Mouse (Mus musculus) midbrain, embryonic 13.5 days (tissue): ENCODE data around the gene Pipox. TPM values are rescaled to one million over a fixed set of nuclear protein-coding genes. Genes with fewer than 3 reads are reported as not detected.
A peak's percentile ranks its signal among the peaks of the same experiment; 100 is the strongest.

ENCODE experiments used
- ATAC-seq: fragments of 200-750 bp; cut with Nextera tagmentation; 2 replicates; pipeline ENCODE4 v1.8.0; 2017; ENCODE audit warnings: mild to moderate bottlenecking, moderate TSS enrichment, moderate library complexity
- H3K27ac ChIP-seq: fragments of 300-500 bp; sonication (generic); 2 replicates; pipeline ENCODE4 v1.5.1; 2015; ENCODE audit warnings: inconsistent platforms, mild to moderate bottlenecking, moderate library complexity
- H3K27me3 ChIP-seq: fragments of 300-500 bp; sonication (generic); 2 replicates; pipeline ENCODE4 v1.6.1; 2015; ENCODE audit warnings: mild to moderate bottlenecking, inconsistent platforms
- H3K36me3 ChIP-seq: fragments of 300-500 bp; sonication (generic); 2 replicates; pipeline ENCODE4 v1.6.1; 2015; ENCODE audit warnings: mild to moderate bottlenecking, inconsistent platforms
- H3K4me1 ChIP-seq: fragments of 300-500 bp; sonication (generic); replicated peaks from 2 replicates; pipeline ENCODE4 v1.6.1; 2015; ENCODE audit warnings: inconsistent platforms
- H3K4me2 ChIP-seq: fragments of 300-500 bp; sonication (generic); replicated peaks from 2 replicates; pipeline ENCODE4 v1.6.1; 2015; ENCODE audit warnings: moderate library complexity, mild to moderate bottlenecking, inconsistent platforms
- H3K4me3 ChIP-seq: fragments of 300-500 bp; sonication (generic); replicated peaks from 2 replicates; pipeline ENCODE4 v1.5.1; 2015; ENCODE audit warnings: mild to moderate bottlenecking, inconsistent platforms
- H3K9ac ChIP-seq: fragments of 300-500 bp; sonication (generic); replicated peaks from 2 replicates; pipeline ENCODE4 v1.6.1; 2015; ENCODE audit warnings: mild to moderate bottlenecking, inconsistent platforms
- H3K9me3 ChIP-seq: fragments of 300-500 bp; sonication (generic); 2 replicates; pipeline ENCODE4 v1.6.1; 2016; ENCODE audit warnings: mild to moderate bottlenecking, inconsistent platforms
- WGBS: fragments of 180-500 bp; shearing (Covaris S2); methylation state at CpG from one replicate; pipeline ENCODE4 v1.1.7; 2015; 5-methylcytosine and 5-hydroxymethylcytosine counted together
- polyA plus RNA-seq: library from polyadenylated mRNA; unstranded; fragments of >200 nt; fragmentation: Nextera tagmentation; extraction: Ambion mirVana; gene quantifications from 2 replicates; pipeline ENCODE4 v1.2.1, GENCODE M21; 2015

The Pipox gene
- polyA plus RNA-seq, 1 experiment from 2014 or later: 8.6 TPM

DNA sequence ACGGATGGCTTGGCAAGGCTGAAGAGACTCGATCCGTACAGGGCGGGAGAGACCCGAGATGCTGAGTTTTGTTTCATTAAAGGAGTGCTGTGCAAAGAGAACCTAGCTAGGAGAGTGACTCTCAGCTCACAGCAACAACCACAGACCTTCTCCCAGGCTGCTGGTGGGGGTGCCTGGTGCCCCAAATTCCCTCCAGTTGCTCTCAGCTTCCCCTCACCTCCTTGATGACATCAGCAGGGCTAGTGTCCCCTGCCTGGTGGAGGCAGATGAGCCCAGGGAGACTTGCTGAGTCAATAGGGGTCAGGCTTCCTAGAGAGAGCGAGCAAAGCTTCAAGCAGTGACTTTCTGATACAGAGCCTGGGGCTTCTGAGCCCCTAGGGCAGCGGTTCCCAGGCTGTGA is 21.2 kb downstream of the Pipox start:
- H3K36me3 ChIP-seq: no peaks in the 10 kb centered on the region
- WGBS: 6% methylated on average over 7 of the region's 7 CpGs
- H3K4me1 ChIP-seq: peaks cover 77% of the 10 kb centered on the region
- H3K27me3 ChIP-seq: peaks cover 12% of the 10 kb centered on the region
- no peak overlapping the region for H3K4me3 ChIP-seq
- peak overlapping the region; percentile 1; the same call in 1 of the 2 replicates for H3K9ac ChIP-seq
- peak overlapping the region; percentile 26 for H3K4me2 ChIP-seq
- ATAC-seq: no peak
- H3K9me3 ChIP-seq: no peaks in the 10 kb centered on the region
- H3K27ac ChIP-seq: peak overlapping the region; percentile 69

DNA sequence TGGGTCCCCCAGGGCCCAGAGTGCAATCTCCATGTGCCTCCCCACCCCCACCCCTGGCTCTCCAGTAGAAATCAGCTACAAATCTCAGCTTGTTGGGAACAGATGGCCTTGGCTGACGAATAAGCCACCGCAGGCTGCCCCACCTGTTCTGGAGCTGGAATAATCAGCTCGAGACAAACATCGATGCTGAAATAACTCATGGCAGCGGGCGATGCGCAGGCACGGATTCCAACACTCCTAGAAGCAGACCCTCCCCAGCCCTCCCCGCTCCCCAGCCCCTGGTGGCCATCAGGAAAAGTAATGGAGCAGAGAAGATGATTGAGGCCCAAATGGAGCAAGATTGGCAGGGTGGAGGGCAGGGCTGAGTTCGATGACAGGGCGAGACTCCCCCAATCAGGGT is 21.7 kb downstream of the Pipox start:
- WGBS: 5% methylated on average over 11 of the region's 11 CpGs
- peak overlapping the region; percentile 69 for H3K27ac ChIP-seq
- H3K9me3 ChIP-seq: no peaks in the 10 kb centered on the region
- peak overlapping the region; percentile 1; the same call in 1 of the 2 replicates for H3K9ac ChIP-seq
- peaks cover 78% of the 10 kb centered on the region for H3K4me1 ChIP-seq
- peaks cover 12% of the 10 kb centered on the region for H3K27me3 ChIP-seq
- H3K36me3 ChIP-seq: no peaks in the 10 kb centered on the region
- H3K4me3 ChIP-seq: no peak overlapping the region
- H3K4me2 ChIP-seq: peak overlapping the region; percentile 26
- ATAC-seq: peak; percentile 24; the same call in 1 of the 2 replicates

DNA sequence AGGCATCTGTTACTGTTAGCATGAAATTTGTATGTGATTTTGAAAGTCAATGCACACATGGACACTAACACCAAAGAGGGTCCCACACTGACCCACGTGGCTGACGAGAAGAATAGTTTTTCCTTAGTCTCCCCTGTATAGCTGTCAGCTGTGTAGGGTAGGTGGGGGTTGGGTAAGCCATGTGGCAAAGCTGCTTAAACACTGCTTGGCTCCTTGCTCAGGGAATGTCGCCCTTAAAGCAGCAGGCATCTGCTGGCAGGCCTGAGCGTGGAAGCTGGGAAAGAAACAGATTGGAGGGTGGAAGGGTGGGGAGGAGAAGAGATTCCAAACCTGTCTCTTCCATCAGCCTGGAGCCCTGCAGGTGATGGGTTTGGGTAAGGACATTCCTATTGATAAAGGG is 22.5 kb downstream of the Pipox start:
- 11% methylated on average over 4 of the region's 4 CpGs for WGBS
- ATAC-seq: 0 out of 2 replicates have a peak, but pooled peaks have one; percentile 30
- Histone ChIP-seq H3K9ac (no peak overlapping the region), H3K4me1 (peaks cover 78% of the 10 kb centered on the region), H3K36me3 (no peaks in the 10 kb centered on the region), H3K4me2 (no peak overlapping the region), H3K9me3 (no peaks in the 10 kb centered on the region), H3K27ac (0 out of 2 replicates have a peak overlapping the region, but pooled peaks have one; percentile 45), H3K4me3 (no peak overlapping the region), H3K27me3 (peaks cover 13% of the 10 kb centered on the region)

- Histone ChIP-seq H3K4me1 (peaks cover 79% of the 10 kb centered on the region), H3K9me3 (no peaks in the 10 kb centered on the region), H3K27me3 (peaks cover 35% of the 10 kb centered on the region), H3K4me3 (no peak overlapping the region), H3K36me3 (peaks cover 11% of the 10 kb centered on the region), H3K9ac (no peak overlapping the region), H3K27ac (peak overlapping the region; percentile 76), H3K4me2 (0 out of 2 replicates have a peak overlapping the region, but pooled peaks have one; percentile 9)
- 5% methylated on average over 11 of the region's 12 CpGs for WGBS
- peak; percentile 34 for ATAC-seq
Observed at GRCm38 (mm10) chr11:77867419-77868083, 26.3 kb downstream of the Pipox start.

- no peak overlapping the region for H3K4me3 ChIP-seq
- H3K36me3 ChIP-seq: peaks cover 25% of the 10 kb centered on the region
- H3K4me2 ChIP-seq: no peak overlapping the region
- 63% methylated on average over 12 of the region's 12 CpGs for WGBS
- H3K9ac ChIP-seq: peak overlapping the region; percentile 29; the same call in 1 of the 2 replicates
- no peak for ATAC-seq
- no peak overlapping the region for H3K27ac ChIP-seq
- no peaks in the 10 kb centered on the region for H3K9me3 ChIP-seq
- peaks cover 81% of the 10 kb centered on the region for H3K4me1 ChIP-seq
- peaks cover 54% of the 10 kb centered on the region for H3K27me3 ChIP-seq
Observed at GRCm38 (mm10) chr11:77864771-77865170, 29.1 kb downstream of the Pipox start.

DNA sequence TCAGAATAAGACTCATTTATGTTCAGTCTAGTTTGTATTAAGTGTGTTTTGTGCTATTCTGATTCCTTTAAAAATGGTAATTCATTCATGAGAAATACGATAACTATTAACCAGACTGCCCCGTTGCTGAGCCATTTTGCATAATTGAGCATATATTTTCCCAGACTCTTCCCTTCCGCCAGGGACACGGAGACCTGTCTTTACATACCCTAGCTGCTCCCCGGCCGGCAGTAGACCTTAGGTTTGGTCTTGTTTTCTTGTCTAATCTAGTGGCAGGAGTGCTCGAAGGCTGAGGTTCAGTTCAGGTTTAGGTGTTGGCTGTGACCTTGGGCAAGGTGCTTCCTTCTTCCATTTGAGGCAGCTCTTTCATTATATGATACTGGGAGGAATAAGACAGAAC is 31.0 kb downstream of the Pipox start:
- H3K27ac ChIP-seq: no peak overlapping the region; the same call in 1 of the 2 replicates
- no peaks in the 10 kb centered on the region for H3K9me3 ChIP-seq
- 73% methylated on average over 7 of the region's 7 CpGs for WGBS
- H3K4me2 ChIP-seq: no peak overlapping the region
- H3K9ac ChIP-seq: no peak overlapping the region
- no peak for ATAC-seq
- peaks cover 37% of the 10 kb centered on the region for H3K36me3 ChIP-seq
- H3K4me3 ChIP-seq: no peak overlapping the region
- peaks cover 57% of the 10 kb centered on the region for H3K27me3 ChIP-seq
- peaks cover 86% of the 10 kb centered on the region for H3K4me1 ChIP-seq

- Histone ChIP-seq H3K4me1 (peaks cover 82% of the 10 kb centered on the region), H3K27me3 (peaks cover 57% of the 10 kb centered on the region)
- WGBS: 79% methylated on average over 9 of the region's 9 CpGs
Observed at GRCm38 (mm10) chr11:77860947-77861346, 32.9 kb downstream of the Pipox start.

DNA sequence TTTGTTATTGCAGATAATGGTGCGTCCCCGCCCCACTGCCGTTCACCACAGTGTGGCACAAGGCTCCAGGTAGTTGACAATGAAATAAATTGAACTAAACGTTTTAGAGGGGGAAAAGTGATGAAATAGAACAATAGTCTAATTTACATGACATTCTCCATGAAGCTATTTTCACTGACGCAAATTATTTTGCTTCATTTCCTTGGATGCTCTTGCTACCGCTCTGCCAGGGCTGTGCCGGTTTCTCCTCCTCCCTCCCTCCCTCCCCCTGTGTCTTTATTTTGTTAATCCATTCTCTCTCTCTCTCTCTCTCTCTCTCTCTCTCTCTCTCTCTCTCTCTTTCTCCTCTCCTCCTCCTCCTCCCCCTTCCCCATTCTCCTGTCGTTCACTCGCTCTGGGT is 35.3 kb downstream of the Pipox start:
- Histone ChIP-seq H3K9ac (0 out of 2 replicates have a peak overlapping the region, but pooled peaks have one; percentile 39), H3K9me3 (no peaks in the 10 kb centered on the region), H3K36me3 (peaks cover 48% of the 10 kb centered on the region), H3K27me3 (peaks cover 35% of the 10 kb centered on the region), H3K4me2 (no peak overlapping the region), H3K27ac (peak overlapping the region; percentile 63), H3K4me1 (peaks cover 88% of the 10 kb centered on the region), H3K4me3 (no peak overlapping the region)
- 21% methylated on average over 9 of the region's 9 CpGs for WGBS
- ATAC-seq: no peak

More at GRCm38 (mm10) chr11:77860947-77861346, 32.9 kb downstream of the Pipox start:
- H3K9me3 ChIP-seq: no peaks in the 10 kb centered on the region
- H3K9ac ChIP-seq: no peak overlapping the region
- no peak overlapping the region for H3K27ac ChIP-seq
- peaks cover 45% of the 10 kb centered on the region for H3K36me3 ChIP-seq
- H3K4me2 ChIP-seq: no peak overlapping the region
- no peak overlapping the region for H3K4me3 ChIP-seq
- no peak for ATAC-seq

DNA sequence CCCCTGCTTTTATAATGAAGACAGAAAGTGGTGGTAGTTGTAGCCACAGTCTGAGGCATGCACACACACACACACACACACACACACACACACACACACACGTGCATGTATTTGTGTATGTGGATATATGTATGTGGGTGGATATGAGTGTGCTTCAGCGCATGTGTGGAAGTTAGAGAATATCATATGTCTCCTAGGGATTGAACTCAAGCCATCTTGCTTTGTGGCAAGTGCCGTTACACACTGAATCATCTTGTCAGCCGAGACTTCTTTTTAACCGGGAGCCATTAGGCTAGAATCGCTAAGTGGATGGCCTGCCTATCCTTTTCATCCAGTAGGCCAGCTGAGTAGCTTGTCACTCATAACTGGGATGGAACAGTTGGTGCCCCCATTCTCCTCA is 36.8 kb downstream of the Pipox start:
- no peak for ATAC-seq
- Histone ChIP-seq H3K4me1 (peaks cover 84% of the 10 kb centered on the region), H3K27me3 (peaks cover 33% of the 10 kb centered on the region), H3K9ac (no peak overlapping the region), H3K4me3 (no peak overlapping the region), H3K4me2 (no peak overlapping the region), H3K9me3 (no peaks in the 10 kb centered on the region), H3K27ac (peak overlapping the region; percentile 88; the same call in 1 of the 2 replicates), H3K36me3 (peaks cover 61% of the 10 kb centered on the region)
- WGBS: 86% methylated on average over 6 of the region's 6 CpGs

GRCm38 (mm10) chr11:77855396-77855795 is 38.5 kb downstream of the Pipox start:
- H3K27me3 ChIP-seq: peaks cover 22% of the 10 kb centered on the region
- no peak for ATAC-seq
- no peaks in the 10 kb centered on the region for H3K9me3 ChIP-seq
- no peak overlapping the region for H3K4me3 ChIP-seq
- H3K27ac ChIP-seq: peak overlapping the region; percentile 88
- peaks cover 89% of the 10 kb centered on the region for H3K4me1 ChIP-seq
- peak overlapping the region; percentile 50 for H3K9ac ChIP-seq
- peaks cover 59% of the 10 kb centered on the region for H3K36me3 ChIP-seq
- H3K4me2 ChIP-seq: no peak overlapping the region
- 30% methylated on average over 15 of the region's 15 CpGs for WGBS

GRCm38 (mm10) chr11:77854641-77855040 is 39.3 kb downstream of the Pipox start:
- no peaks in the 10 kb centered on the region for H3K9me3 ChIP-seq
- H3K4me3 ChIP-seq: no peak overlapping the region
- H3K4me1 ChIP-seq: peaks cover 90% of the 10 kb centered on the region
- no peak overlapping the region for H3K4me2 ChIP-seq
- H3K27ac ChIP-seq: peak overlapping the region; percentile 88
- ATAC-seq: no peak
- H3K36me3 ChIP-seq: peaks cover 57% of the 10 kb centered on the region
- 61% methylated on average over 3 of the region's 3 CpGs for WGBS
- H3K27me3 ChIP-seq: peaks cover 14% of the 10 kb centered on the region
- H3K9ac ChIP-seq: peak overlapping the region; percentile 50; the same call in 1 of the 2 replicates

DNA sequence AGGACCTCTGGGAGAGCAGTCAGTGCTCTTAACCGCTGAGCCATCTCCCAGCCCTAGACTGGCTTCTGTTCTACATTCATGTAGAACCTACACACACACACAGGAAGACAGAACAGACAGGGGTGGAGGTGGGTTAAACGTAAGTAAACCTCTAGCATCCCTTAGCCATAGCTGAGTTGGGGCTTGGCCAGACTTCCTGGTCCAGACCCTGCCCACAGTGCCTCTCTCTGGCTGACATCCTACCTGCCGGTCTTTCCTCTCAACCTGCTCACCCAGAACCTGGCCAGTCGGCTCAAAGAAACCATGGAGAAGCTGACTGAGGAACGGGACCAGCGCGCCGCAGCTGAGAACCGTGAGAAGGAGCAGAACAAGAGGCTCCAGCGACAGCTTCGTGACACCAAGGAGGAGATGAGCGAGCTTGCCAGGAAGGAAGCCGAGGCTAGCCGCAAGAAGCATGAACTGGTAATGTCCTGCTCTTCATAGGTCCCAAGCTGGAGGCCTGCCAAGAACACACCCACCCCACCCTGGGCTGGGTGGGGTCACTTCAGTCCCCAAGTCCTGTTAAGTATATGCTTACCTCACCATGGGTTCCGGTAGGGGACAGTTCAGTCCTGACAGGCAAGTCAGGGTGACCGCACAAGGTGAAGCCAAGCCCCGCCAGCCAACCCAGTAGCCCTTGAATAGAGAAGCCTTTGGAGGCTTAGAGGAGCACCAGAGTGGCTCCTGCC is 40.8 kb downstream of the Pipox start:
- H3K4me1 ChIP-seq: peaks cover 89% of the 10 kb centered on the region
- no peak overlapping the region for H3K4me2 ChIP-seq
- H3K27me3 ChIP-seq: peaks cover 15% of the 10 kb centered on the region
- no peak overlapping the region for H3K9ac ChIP-seq
- H3K4me3 ChIP-seq: no peak overlapping the region
- H3K9me3 ChIP-seq: no peaks in the 10 kb centered on the region
- peaks cover 59% of the 10 kb centered on the region for H3K36me3 ChIP-seq
- ATAC-seq: no peak
- no peak overlapping the region for H3K27ac ChIP-seq
- 94% methylated on average over 17 of the region's 17 CpGs for WGBS
